Mouse (Mus musculus) heart, postnatal 4 days (tissue): Measurements from ENCODE around the gene Prpf38b. TPM values are rescaled to one million over a fixed set of nuclear protein-coding genes. Genes with fewer than 3 reads are reported as not detected.

Experiments used
- DNase-seq: peaks from one replicate; pipeline ENCODE4 v3.0.0; 2021
- total RNA-seq, 2 experiments: library from RNA; stranded (reverse); gene quantifications; 2 replicates each; pipeline ENCODE4 v1.2.3; 2021

Prpf38b gene
- 10 to 100 TPM; 31.8 to 36.2 TPM for total RNA-seq

DNA sequence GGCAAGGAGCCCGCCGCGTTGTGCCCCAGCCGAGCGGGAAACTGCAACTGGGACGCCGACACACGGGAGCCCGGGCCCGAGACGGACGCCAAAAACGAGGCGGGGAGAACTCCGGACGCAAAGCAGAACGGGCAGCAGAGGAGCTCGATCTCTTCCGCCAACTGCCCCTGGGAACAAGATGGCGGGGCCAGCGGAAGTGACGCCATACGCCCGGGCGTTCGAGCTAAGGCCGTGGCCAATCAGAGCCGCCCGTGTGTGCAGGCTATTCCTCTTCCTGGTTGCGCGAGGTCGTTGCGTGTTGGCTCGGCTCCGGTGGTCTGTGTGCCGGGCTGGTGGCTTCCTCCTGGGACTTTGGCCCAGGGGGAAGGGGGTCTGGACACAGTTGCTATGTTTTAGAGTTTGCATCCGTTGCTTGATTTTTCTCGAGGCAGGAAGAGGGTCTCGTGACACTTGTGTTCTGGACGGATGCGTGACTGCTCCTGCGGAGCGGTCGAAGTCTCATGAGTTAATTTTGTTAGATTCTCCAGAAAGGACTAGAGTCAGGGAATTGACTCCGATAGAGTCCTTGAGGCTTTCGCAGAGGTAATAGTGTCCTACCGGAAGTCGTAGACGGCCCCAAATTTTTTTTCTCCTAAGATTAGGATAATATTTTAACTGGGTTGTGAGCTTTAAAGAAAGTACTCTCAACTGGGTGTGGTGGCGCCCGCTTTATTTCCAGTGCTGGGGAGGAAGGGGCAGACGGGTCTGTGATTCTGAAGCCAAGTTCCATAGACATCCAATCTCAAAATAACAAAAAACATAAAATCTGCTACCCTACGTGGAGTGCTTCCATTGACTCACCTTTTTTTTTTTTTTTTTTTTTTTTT lies at the start of gene Prpf38b:
Prpf38b (minus strand) TSS at position 180 of the 866 bp plus-strand sequence.
- peak; percentile 97 for DNase-seq

- no peak for DNase-seq
Observed at GRCm38 (mm10) chr3:108961226-108961625, 49.7 kb upstream of the Prpf38b start.

DNA sequence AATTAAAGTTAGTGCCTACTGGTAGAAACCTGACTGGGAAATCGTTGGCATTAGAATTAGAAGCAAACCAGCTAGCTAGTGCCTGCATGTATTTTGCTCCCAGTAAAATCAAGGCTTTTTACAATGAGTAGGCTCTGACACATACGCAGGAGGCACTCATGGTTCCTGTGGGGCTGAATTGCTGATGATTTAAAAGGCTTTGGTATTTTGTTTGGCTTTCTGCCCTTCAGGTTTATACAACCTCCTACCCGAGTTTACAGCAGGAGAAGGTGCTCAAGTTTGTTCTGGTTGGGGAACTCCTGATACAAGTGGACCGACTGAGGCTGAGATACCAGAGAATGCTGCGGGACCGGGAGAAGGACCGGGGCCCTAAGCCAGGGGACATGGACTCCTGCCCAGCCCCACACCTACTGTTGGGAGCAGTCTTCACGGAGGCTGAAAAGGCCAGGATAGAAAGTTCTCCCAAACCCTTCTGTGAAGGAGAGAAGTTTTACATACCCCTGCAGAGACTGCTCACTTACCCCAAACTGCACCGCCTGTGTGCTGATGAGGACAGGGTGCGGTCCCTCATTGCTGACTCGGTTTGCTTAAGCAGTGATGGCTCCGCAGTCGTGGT lies 48.3 kb upstream of the Prpf38b start:
- no peak for DNase-seq

DNA sequence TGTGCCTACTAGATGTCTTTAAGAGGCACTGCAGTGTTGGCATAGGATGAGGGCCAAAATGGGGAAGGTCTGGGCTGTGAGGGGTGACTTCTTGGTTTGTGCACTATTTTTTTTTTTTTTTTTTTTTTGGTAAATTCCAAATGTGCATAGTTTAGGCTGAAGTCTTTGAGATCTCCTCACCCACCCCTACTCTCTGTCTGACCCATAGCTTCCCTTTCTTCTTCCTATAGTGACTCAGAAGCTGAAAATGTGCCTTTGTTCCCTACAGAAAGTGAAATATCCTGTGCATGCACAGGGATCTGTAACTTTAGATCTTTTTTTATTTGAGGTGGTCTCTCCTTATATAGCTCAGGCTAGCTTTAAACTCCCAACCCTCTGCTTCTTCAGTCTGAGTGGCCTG lies 46.4 kb upstream of the Prpf38b start:
- DNase-seq: no peak

- DNase-seq: no peak
Observed at GRCm38 (mm10) chr3:108940996-108941395, 29.5 kb upstream of the Prpf38b start.

GRCm38 (mm10) chr3:108940001-108940633 lies 28.6 kb upstream of the Prpf38b start, which contains the start of gene Gm9857:
TSS of gene Gm9857 (minus strand) at chr3:108940445.
- peak; percentile 5 for DNase-seq

GRCm38 (mm10) chr3:108939573-108939972 lies 28.0 kb upstream of the Prpf38b start, which contains the start of gene Henmt1:
TSS of gene Henmt1 (plus strand) at chr3:108939873.
- no peak for DNase-seq

DNA sequence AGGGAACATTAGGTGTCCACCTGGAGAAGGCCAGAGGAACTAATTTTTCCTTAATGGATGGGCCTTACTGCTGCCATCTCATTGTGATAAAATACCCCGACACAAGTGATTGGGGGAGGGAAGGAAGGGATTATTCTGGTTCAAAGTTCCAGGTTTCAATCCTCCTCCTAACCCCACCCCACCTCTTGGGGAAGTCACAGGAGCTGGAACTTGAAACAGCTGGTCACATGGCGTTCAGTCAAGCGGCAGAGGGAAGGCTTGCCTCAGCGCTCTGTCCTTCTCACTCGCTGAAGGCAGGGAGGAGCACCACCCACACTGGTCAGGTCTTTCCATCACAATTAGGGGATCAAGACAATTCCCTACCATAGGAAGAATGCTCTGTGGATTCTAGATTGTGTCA lies 27.2 kb upstream of the Prpf38b start:
- no peak for DNase-seq

DNA sequence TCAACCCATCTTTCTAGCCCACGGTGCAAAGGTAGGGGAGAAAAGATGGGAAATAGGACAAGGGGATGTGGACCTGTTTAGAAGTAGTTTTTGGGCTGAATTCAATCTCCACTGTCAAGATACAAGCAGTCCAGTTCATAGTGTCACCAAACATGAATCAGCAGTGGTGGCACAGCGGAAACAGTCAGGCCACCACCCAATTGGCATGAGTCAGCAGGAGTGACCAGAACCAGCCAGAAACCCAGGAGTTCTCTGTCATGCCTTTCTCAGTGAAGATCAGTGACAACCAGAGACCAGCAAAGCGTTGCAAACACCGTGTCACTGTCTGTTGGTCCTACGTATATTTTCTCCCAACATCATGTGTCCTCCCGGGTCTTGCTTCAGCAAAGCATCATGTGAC lies 22.0 kb upstream of the Prpf38b start:
- no peak for DNase-seq

DNA sequence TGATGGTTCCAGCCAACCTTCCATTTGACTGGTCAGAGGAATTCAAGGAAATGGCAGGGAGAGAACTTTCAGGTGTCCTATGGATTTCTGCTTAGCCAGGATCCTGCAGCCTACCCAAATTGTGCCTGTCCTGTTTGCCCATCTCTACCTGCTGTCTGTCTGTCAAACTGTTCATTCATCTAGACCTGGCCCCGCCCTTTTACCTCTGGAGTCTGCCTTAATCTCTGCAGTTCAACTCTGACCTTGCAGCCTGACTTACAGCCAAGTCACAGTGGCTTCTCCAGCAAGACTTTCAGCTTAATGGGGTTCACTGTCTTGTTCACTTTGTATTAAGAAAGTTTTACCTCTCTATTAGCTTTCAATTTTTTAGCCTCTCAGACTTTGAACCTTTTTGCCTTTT lies 14.8 kb upstream of the Prpf38b start:
- DNase-seq: no peak

GRCm38 (mm10) chr3:108925677-108926076 lies 14.2 kb upstream of the Prpf38b start:
- DNase-seq: no peak

DNA sequence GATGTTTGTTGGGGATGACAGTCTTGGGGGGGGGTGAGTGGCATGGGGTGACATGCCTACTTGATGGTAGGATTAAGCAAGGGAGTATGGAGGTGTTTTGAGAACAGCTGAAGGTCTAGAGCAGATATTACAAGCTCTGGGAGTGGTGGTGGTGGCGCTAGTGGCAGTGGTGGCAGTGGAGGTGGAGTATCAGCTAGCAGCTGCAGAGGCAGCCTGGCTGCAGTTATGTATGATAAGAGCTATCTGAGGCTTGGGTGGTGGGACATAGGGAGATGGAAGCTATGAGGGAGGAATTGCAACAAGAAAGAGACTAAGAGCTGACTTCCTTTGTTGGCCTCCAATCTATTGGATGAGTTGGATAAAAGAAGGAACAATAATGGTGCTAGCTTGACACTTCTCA lies 10.3 kb upstream of the Prpf38b start:
- no peak for DNase-seq

- DNase-seq: no peak
Observed at GRCm38 (mm10) chr3:108920442-108921070, 9.0 kb upstream of the Prpf38b start.

- DNase-seq: no peak
Observed at GRCm38 (mm10) chr3:108918852-108919251, 7.3 kb upstream of the Prpf38b start.

- DNase-seq: no peak
Observed at GRCm38 (mm10) chr3:108917986-108918385, 6.5 kb upstream of the Prpf38b start.

GRCm38 (mm10) chr3:108916857-108917256 lies 5.3 kb upstream of the Prpf38b start:
- DNase-seq: no peak

GRCm38 (mm10) chr3:108915999-108916398 lies 4.5 kb upstream of the Prpf38b start:
- DNase-seq: no peak

- peak; percentile 69 for DNase-seq
Observed at GRCm38 (mm10) chr3:108911081-108911547, 413 bp downstream of the Prpf38b start.

GRCm38 (mm10) chr3:108910303-108911080 lies 1.0 kb downstream of the Prpf38b start:
- peak; percentile 16 for DNase-seq

GRCm38 (mm10) chr3:108902934-108903333 lies 8.6 kb downstream of the Prpf38b start:
- DNase-seq: no peak

DNA sequence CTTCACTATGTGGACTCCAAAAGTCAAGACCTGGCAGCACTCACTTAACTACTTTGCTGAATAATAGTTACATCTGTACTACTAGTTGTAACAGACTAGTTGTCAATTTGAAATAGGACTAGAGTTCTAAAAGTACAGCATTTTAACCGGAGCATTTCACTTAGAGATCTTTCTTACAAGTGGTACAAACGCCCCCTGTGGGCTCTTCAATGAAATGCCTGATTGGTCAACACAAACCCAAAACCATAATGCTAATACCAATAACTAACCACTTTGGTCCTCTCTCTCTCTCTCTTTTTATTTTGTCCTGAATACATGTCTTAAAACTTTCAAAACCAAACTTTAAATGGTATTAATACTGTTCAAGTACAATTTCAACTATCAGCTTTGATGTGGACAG lies 9.5 kb downstream of the Prpf38b start:
- no peak for DNase-seq

DNA sequence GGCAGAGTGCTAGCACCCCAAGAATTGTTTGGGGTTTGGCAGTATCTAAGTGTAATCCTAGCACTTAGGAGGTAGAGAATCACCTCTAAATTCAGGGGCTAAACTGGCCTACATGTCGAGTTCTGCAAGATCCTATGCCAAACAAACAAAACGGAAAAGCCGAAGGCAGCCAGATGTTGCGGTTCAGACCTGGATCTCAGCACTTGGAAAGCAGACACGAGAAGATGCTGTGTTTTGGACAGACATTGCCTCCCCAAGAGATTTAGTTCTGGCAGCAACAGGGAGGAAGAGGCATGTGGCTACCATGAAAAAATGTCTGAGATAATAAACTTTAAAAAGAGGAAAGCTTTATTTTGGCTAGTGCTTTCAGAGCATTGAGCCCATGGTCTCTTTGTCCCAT lies 10.8 kb downstream of the Prpf38b start:
- no peak for DNase-seq
